Comparison of ENCODE assay signal across 7 mouse cellular contexts in the genomic region with DNA sequence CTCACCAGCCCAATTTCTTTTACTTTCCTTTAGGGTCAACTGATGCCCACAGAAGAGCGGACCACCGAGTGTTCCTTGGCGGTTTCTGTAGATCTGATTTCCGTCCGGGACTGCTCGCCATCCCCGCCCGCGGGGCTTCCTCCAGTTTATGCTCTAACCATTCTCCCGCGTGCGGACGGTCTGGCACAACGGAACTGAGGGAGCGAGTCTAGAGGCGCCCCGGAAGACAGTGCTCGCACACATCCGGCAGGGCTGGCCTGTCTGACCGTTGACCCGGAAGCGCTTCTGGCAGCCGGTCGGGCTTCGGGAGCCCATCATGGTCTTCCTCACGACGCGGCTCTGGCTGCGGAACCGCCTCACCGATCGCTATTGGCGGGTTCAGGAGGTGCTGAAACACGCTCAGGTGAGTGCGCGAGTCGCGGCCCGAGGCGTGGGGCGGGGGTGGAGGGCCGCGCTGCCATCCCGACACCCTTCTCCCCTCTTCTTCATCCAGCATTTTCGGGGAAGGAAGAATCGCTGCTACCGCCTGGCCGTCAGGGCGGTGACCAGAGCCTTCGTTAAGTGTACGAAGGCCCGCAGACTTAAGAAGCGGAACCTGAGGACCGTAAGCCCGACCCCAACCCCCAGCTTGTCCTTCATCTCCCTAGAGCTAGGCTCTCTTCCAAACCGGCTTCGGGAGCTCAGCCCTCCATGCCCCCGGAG. TPM values are rescaled to one million over a fixed set of nuclear protein-coding genes. Genes with fewer than 3 reads are reported as not detected.
DNase-seq lines count a peak whose midpoint lies in the region; ATAC-seq and TF ChIP-seq lines count a peak whose summit lies in the region.

No protein-coding gene starts in this region.

- DNase-seq in adrenal gland, adult 2 months: peak; percentile 96
- peak; percentile 91 for DNase-seq in embryo, embryonic 11.5 days (ENCODE audit: low read depth, low spot score)
- DNase-seq in gastrocnemius, postnatal 4 days (ENCODE audit: low spot score in 2 of 2): peak; percentile 97 to 98
- DNase-seq in left cerebral cortex, postnatal 4 days: peak; percentile 97

- H3K4me1 ChIP-seq in intestine, postnatal 0 days (replicated peaks; ENCODE audit: control insufficient read depth, insufficient read depth, low read length): peaks cover 10% of the 10 kb centered on the region; the same call in 1 of the 2 replicates
- peaks cover 17% of the 10 kb centered on the region for H3K4me1 ChIP-seq in midbrain, embryonic 12.5 days
- H3K4me1 ChIP-seq in small intestine, adult 2 months (ENCODE audit: control insufficient read depth, insufficient read depth, insufficient read length, low read length): peaks cover 3% of the 10 kb centered on the region; the same call in 1 of the 2 replicates

- H3K36me3 ChIP-seq in intestine, postnatal 0 days (ENCODE audit: control insufficient read depth, insufficient read depth): peaks cover 10% of the 10 kb centered on the region
- H3K36me3 ChIP-seq in midbrain, embryonic 12.5 days: peaks cover 24% of the 10 kb centered on the region
- peaks cover 16% of the 10 kb centered on the region for H3K36me3 ChIP-seq in small intestine, adult 2 months (ENCODE audit: control insufficient read depth, insufficient read depth, low read length)

- ATAC-seq in intestine, postnatal 0 days: peak; percentile 94
- peak; percentile 97 for ATAC-seq in midbrain, embryonic 12.5 days (ENCODE audit: low FRiP score, low read depth)

- no peaks in the 10 kb centered on the region for H3K9me3 ChIP-seq in intestine, postnatal 0 days (ENCODE audit: control insufficient read depth)
- H3K9me3 ChIP-seq in midbrain, embryonic 12.5 days: no peaks in the 10 kb centered on the region

- TF ChIP-seq POLR2A in small intestine, adult 2 months (IDR thresholded peaks at IDR 0.05; ENCODE audit: low read depth, low read length): peak; percentile 68

- TF ChIP-seq CTCF in intestine, postnatal 0 days (IDR thresholded peaks at IDR 0.05; ENCODE audit: low read depth): no peak
- TF ChIP-seq CTCF in small intestine, adult 2 months (IDR thresholded peaks at IDR 0.05; ENCODE audit: extremely low read depth, insufficient read length, insufficient replicate concordance, low read depth, low read length): 0 out of 2 replicates have a peak, but pooled peaks have one; percentile 8

- WGBS in intestine, postnatal 0 days: 0% methylated on average over 56 of the region's 58 CpGs
- under 1% methylated on average over 58 of the region's 58 CpGs for WGBS in midbrain, embryonic 12.5 days
- WGBS in small intestine, adult 2 months: under 1% methylated on average over 55 of the region's 58 CpGs

- peak overlapping the region; percentile 79 for H3K27ac ChIP-seq in intestine, postnatal 0 days (ENCODE audit: low read depth, low read length)
- peak overlapping the region; percentile 52 for H3K27ac ChIP-seq in midbrain, embryonic 12.5 days (replicated peaks)
- H3K27ac ChIP-seq in small intestine, adult 2 months (ENCODE audit: insufficient read depth, low read depth, low read length): peak overlapping the region; percentile 12; the same call in 1 of the 2 replicates

- H3K27me3 ChIP-seq in intestine, postnatal 0 days (replicated peaks; ENCODE audit: control insufficient read depth, insufficient read depth, low read length): no peaks in the 10 kb centered on the region
- H3K27me3 ChIP-seq in midbrain, embryonic 12.5 days: no peaks in the 10 kb centered on the region
- no peaks in the 10 kb centered on the region for H3K27me3 ChIP-seq in small intestine, adult 2 months (ENCODE audit: control insufficient read depth, insufficient read depth, low read length)

- H3K4me3 ChIP-seq in intestine, postnatal 0 days (ENCODE audit: low read depth, low read length): peak overlapping the region; percentile 82
- H3K4me3 ChIP-seq in midbrain, embryonic 12.5 days: peak overlapping the region; percentile 68
- H3K4me3 ChIP-seq in small intestine, adult 2 months (ENCODE audit: low read depth, low read length): peak overlapping the region; percentile 73

- peak overlapping the region; percentile 76 for H3K9ac ChIP-seq in intestine, postnatal 0 days (ENCODE audit: low read depth, low read length)
- H3K9ac ChIP-seq in midbrain, embryonic 12.5 days (replicated peaks): peak overlapping the region; percentile 83

- intact Hi-C loops in left cerebral cortex, postnatal 4 days (cut with DNase I): no loop called here

- peak overlapping the region; percentile 69 for H3K4me2 ChIP-seq in intestine, postnatal 0 days (replicated peaks; ENCODE audit: low read depth)
- H3K4me2 ChIP-seq in midbrain, embryonic 12.5 days (replicated peaks): peak overlapping the region; percentile 67

RNA-seq across cellular contexts. Expression of a gene that starts 0.8 kb away (rescaled TPM):
- total RNA-seq in adrenal gland, adult 2 months (2021): 100 to 1,000 TPM; 122 to 141 TPM
- 42.1 and 65.2 TPM in 2 replicates for polyA plus RNA-seq in adrenal gland, adult 2 months (2012; rRNA removed)
- total RNA-seq in gastrocnemius, postnatal 4 days (2021): 10 to 100 TPM; 61.5 to 67.5 TPM
- polyA plus RNA-seq in intestine, postnatal 0 days (2015; fragmentation: Nextera tagmentation; extraction: Ambion mirVana): 203 and 212 TPM in 2 replicates
- 100 to 1,000 TPM; 102 to 104 TPM for total RNA-seq in left cerebral cortex, postnatal 4 days (2021)
- 207 and 220 TPM in 2 replicates for polyA plus RNA-seq in midbrain, embryonic 12.5 days (2016; fragmentation: Nextera tagmentation; extraction: Ambion mirVana)
- polyA plus RNA-seq in small intestine, adult 2 months (2012; rRNA removed): 34.5 and 36.4 TPM in 2 replicates

RNA-seq across cellular contexts. Expression of a gene that starts 8.8 kb away (rescaled TPM):
- 100 to 1,000 TPM in 1 of 2 experiments, 10 to 100 TPM in 1; 70.2 to 118 TPM for total RNA-seq in adrenal gland, adult 2 months (2021)
- 56.0 and 58.2 TPM in 2 replicates for polyA plus RNA-seq in adrenal gland, adult 2 months (2012; rRNA removed)
- 10 to 100 TPM; 58.0 to 71.0 TPM for total RNA-seq in gastrocnemius, postnatal 4 days (2021)
- 54.7 and 65.1 TPM in 2 replicates for polyA plus RNA-seq in intestine, postnatal 0 days (2015; fragmentation: Nextera tagmentation; extraction: Ambion mirVana)
- 10 to 100 TPM; 84.1 to 85.0 TPM for total RNA-seq in left cerebral cortex, postnatal 4 days (2021)
- polyA plus RNA-seq in midbrain, embryonic 12.5 days (2016; fragmentation: Nextera tagmentation; extraction: Ambion mirVana): 206 and 218 TPM in 2 replicates
- 20.5 and 31.3 TPM in 2 replicates for polyA plus RNA-seq in small intestine, adult 2 months (2012; rRNA removed)

RNA-seq across cellular contexts. Expression of a gene that starts 13.3 kb away (rescaled TPM):
- total RNA-seq in adrenal gland, adult 2 months (2021): not detected
- polyA plus RNA-seq in adrenal gland, adult 2 months (2012; rRNA removed): 0.11 and 0.16 TPM in 2 replicates
- under 1 TPM in 1 of 2 experiments, not detected in 1; 0.39 TPM for total RNA-seq in gastrocnemius, postnatal 4 days (2021)
- not detected in 2 replicates for polyA plus RNA-seq in intestine, postnatal 0 days (2015; fragmentation: Nextera tagmentation; extraction: Ambion mirVana)
- not detected for total RNA-seq in left cerebral cortex, postnatal 4 days (2021)
- polyA plus RNA-seq in midbrain, embryonic 12.5 days (2016; fragmentation: Nextera tagmentation; extraction: Ambion mirVana): not detected in 2 replicates
- polyA plus RNA-seq in small intestine, adult 2 months (2012; rRNA removed): not detected in 2 replicates

RNA-seq across cellular contexts. Expression of a gene that starts 17.8 kb away (rescaled TPM):
- total RNA-seq in adrenal gland, adult 2 months (2021): under 1 TPM; 0.52 to 0.62 TPM
- 0.81 and 0.97 TPM in 2 replicates for polyA plus RNA-seq in adrenal gland, adult 2 months (2012; rRNA removed)
- 1 to 10 TPM; 3.8 to 5.1 TPM for total RNA-seq in gastrocnemius, postnatal 4 days (2021)
- polyA plus RNA-seq in intestine, postnatal 0 days (2015; fragmentation: Nextera tagmentation; extraction: Ambion mirVana): 0.64 and 0.68 TPM in 2 replicates
- 1 to 10 TPM; 1.3 TPM for total RNA-seq in left cerebral cortex, postnatal 4 days (2021)
- polyA plus RNA-seq in midbrain, embryonic 12.5 days (2016; fragmentation: Nextera tagmentation; extraction: Ambion mirVana): 0.38 and 0.63 TPM in 2 replicates
- 0.63 and 2.6 TPM in 2 replicates for polyA plus RNA-seq in small intestine, adult 2 months (2012; rRNA removed)

RNA-seq across cellular contexts. Expression of a gene that starts 27.6 kb away (rescaled TPM):
- 100 to 1,000 TPM; 155 to 164 TPM for total RNA-seq in adrenal gland, adult 2 months (2021)
- polyA plus RNA-seq in adrenal gland, adult 2 months (2012; rRNA removed): 276 and 293 TPM in 2 replicates
- total RNA-seq in gastrocnemius, postnatal 4 days (2021): 10 to 100 TPM; 80.6 to 80.9 TPM
- 152 and 153 TPM in 2 replicates for polyA plus RNA-seq in intestine, postnatal 0 days (2015; fragmentation: Nextera tagmentation; extraction: Ambion mirVana)
- 10 to 100 TPM; 59.7 to 62.7 TPM for total RNA-seq in left cerebral cortex, postnatal 4 days (2021)
- polyA plus RNA-seq in midbrain, embryonic 12.5 days (2016; fragmentation: Nextera tagmentation; extraction: Ambion mirVana): 130 and 136 TPM in 2 replicates
- polyA plus RNA-seq in small intestine, adult 2 months (2012; rRNA removed): 113 and 159 TPM in 2 replicates

Comparison
In these comparisons a context has a peak if more than half of its experiments do, and no peak if none do; other contexts are left out.
1. Peak in every context shown above with its lines: DNase-seq, ATAC-seq, H3K4me3 ChIP-seq and H3K27ac ChIP-seq.
2. H3K27ac ChIP-seq: peak in every context shown above with its lines; median percentile 79 in intestine, postnatal 0 days; 52 in midbrain, embryonic 12.5 days; 12 in small intestine, adult 2 months.